Mouse (Mus musculus): ENCODE results near the gene Vwa3a.

- TF ChIP-seq POLR2A (IDR thresholded peaks at IDR 0.05; ENCODE audit: low read depth, low read length) (no peak), CTCF (IDR thresholded peaks at IDR 0.05; ENCODE audit: extremely low read depth, insufficient read depth, insufficient read length, insufficient replicate concordance) (no peak)
Observed at GRCm38 (mm10) chr7:120795544-120795943, 56.4 kb downstream of the Vwa3a start.

All from spleen, adult 2 months (tissue).